Mouse (Mus musculus) limb, embryonic 12.5 days (tissue): ENCODE measurements around the gene Ccdc151. TPM values are rescaled to one million over a fixed set of nuclear protein-coding genes. Genes with fewer than 3 reads are reported as not detected.

Experiments used
- ATAC-seq: fragments of 200-750 bp; cut with Nextera tagmentation; 2 replicates; pipeline ENCODE4 v1.8.0; 2017; ENCODE audit warnings: low read depth, moderate TSS enrichment; ENCODE audit not compliant: insufficient number of reproducible peaks, insufficient read depth, low FRiP score, low TSS enrichment
- H3K27ac ChIP-seq: fragments of 300-500 bp; sonication (generic); 2 replicates; pipeline ENCODE4 v1.5.1; 2016; ENCODE audit warnings: mild to moderate bottlenecking, moderate library complexity
- H3K27me3 ChIP-seq: fragments of 300-500 bp; sonication (generic); 2 replicates; pipeline ENCODE4 v1.6.1; 2016; ENCODE audit warnings: mild to moderate bottlenecking, moderate library complexity
- H3K36me3 ChIP-seq: fragments of 300-500 bp; sonication (generic); 2 replicates; pipeline ENCODE4 v1.6.1; 2016; ENCODE audit warnings: mild to moderate bottlenecking, moderate library complexity
- H3K4me1 ChIP-seq: fragments of 300-500 bp; sonication (generic); replicated peaks from 2 replicates; pipeline ENCODE4 v1.6.1; 2016
- H3K4me2 ChIP-seq: fragments of 300-500 bp; sonication (generic); 2 replicates; pipeline ENCODE4 v1.6.1; 2016; ENCODE audit warnings: mild to moderate bottlenecking, moderate library complexity
- H3K4me3 ChIP-seq: fragments of 300-500 bp; sonication (generic); replicated peaks from 2 replicates; pipeline ENCODE4 v1.5.1; 2016; ENCODE audit warnings: mild to moderate bottlenecking
- H3K9ac ChIP-seq: fragments of 300-500 bp; sonication (generic); replicated peaks from 2 replicates; pipeline ENCODE4 v1.6.1; 2016; ENCODE audit warnings: mild to moderate bottlenecking, moderate library complexity
- H3K9me3 ChIP-seq: fragments of 300-500 bp; sonication (generic); 2 replicates; pipeline ENCODE4 v1.6.1; 2016; ENCODE audit warnings: mild to moderate bottlenecking, moderate library complexity
- WGBS: fragments of 180-500 bp; shearing (Covaris S2); methylation state at CpG from one replicate; pipeline ENCODE4 v1.1.7; 2016; 5-methylcytosine and 5-hydroxymethylcytosine counted together
- polyA plus RNA-seq: library from polyadenylated mRNA; unstranded; fragments of >200 nt; fragmentation: Nextera tagmentation; extraction: Ambion mirVana; gene quantifications from 2 replicates; pipeline ENCODE4 v1.2.1, GENCODE M21; 2016

Gene Ccdc151
- polyA plus RNA-seq, result 1.9 TPM in 2 replicates

DNA sequence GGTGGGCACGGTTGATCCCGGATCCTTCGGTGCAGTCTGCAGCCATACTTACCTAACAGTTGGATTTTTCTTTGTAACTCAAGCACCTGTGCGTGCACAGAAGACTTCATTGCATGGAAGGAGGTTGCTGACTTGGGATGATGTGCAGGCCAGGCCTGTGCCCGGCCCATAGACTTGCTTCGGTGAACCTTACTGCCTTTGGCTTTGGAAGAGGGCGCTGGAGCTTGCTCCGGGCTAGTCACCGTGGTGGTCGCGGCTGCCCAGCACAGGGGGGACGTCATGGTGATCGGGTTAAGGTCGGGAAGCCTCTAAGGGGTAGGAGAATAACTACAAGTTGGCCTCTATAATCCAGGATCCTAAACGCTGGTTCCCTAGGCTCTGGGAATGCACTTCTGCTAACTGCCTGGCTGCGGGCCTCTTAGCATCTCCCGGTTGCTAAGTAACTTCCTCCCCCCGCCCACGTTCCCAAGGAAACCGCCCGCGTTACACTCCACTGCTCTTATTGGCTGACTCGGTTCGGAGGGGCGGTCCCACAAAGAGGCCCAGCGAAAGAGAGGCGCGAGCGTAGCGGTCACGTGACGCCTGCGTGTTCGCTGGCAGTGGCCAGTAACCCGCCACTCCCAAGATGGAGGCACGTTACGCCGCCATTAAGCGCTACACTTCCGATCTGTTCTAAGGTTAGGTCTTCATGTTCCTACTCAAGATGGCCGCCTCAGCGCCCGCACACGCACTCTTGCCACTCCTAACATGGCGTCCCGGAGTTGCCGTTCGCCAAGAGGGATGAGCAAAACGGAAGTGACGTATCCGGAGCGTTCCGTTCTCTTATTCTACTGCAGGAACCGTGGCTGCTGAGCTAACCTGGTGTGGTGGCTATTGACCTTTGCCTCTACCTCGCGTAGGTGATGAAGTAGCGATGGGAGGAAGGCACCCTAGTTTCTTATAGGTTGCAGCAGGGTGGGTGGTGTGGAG, at the start of gene Ccdc151, which contains the start of gene Prkcsh:
Ccdc151 (minus strand) TSS at position 441 of the 969 bp plus-strand sequence.
Prkcsh (plus strand) TSS at position 613 of the 969 bp plus-strand sequence.
- ATAC-seq, result peak; percentile 99
- WGBS, result 6% methylated on average over 57 of the region's 57 CpGs
- Histone ChIP-seq H3K36me3 (peaks cover 37% of the 10 kb centered on the region), H3K4me3 (peak within 1 kb of the TSS; percentile 61), H3K4me1 (peaks cover 25% of the 10 kb centered on the region), H3K9ac (peak within 1 kb of the TSS; percentile 66), H3K9me3 (no peaks in the 10 kb centered on the region), H3K4me2 (peak within 1 kb of the TSS; percentile 85), H3K27ac (peak within 1 kb of the TSS; percentile 53), H3K27me3 (no peaks in the 10 kb centered on the region; the same call in 1 of the 2 replicates)

DNA sequence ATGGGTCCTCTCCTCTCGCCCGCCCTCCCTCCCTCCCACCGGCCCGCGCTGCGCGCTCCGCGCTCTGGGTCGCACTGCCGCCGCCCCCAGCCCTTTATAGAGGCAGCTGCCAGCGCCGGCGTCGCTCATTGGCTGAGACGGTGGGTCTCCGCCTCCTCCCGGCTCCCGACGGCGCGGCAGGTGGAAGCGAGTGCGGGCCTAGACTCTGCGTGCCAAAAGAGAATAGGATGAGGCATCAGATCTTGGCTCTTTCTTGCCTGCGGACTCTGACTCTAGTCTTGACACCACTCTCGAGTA, 49.5 kb upstream of the Ccdc151 start, which contains the start of gene Elavl3:
Elavl3 (minus strand) TSS at position 66 of the 297 bp plus-strand sequence.
- 1% methylated on average over 24 of the region's 28 CpGs for WGBS
- no peak within 1 kb of the TSS for H3K27ac ChIP-seq
- H3K9ac ChIP-seq, result peak within 1 kb of the TSS; percentile 31; the same call in 1 of the 2 replicates
- H3K4me2 ChIP-seq, result peak within 1 kb of the TSS; percentile 66
- no peaks in the 10 kb centered on the region for H3K9me3 ChIP-seq
- peaks cover 24% of the 10 kb centered on the region for H3K4me1 ChIP-seq
- peaks cover 2% of the 10 kb centered on the region for H3K36me3 ChIP-seq
- H3K4me3 ChIP-seq, result peak within 1 kb of the TSS; percentile 42
- ATAC-seq, result no peak
- peaks cover 96% of the 10 kb centered on the region for H3K27me3 ChIP-seq

DNA sequence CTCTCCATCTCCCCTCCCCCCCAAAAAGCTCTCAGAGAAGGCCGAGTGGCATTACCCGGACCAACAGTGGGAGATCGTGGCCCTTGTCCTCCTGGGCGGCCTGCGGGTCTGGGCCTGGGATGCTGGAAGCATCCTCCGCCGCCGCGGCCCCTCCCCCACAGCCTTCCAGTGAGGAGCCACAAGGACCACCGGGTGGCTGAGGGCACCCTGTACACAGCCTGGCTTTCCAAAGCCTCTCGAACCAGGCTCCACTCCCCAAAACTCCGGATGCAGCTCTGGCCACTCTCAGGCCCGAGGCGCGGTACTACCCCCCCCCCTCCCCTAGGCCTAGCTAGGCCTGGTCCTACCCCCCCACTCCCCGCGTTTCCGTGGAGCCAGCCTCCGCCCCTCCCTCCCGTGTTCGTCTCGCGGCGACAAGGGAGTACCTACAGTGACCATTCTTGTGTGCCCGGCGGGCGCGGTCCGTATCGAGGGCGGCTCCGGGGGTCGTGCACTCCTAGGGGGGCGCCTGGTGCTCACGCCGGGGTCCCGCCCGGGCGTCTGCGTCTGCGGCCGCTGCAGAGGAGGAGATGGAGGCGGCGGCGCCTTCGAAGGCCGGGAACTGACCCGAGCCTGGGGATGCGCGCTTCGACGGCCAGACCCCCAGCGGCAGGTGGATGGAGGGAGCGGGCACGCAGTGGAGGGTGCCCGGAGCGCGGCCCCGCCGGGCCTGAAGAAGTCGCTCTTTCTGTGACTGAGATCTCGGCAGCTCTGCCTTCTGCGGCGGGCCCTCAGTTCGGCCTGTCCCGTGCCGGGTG, 48.9 kb upstream of the Ccdc151 start:
- Histone ChIP-seq H3K9me3 (no peaks in the 10 kb centered on the region), H3K4me2 (peak overlapping the region; percentile 66), H3K27ac (no peak overlapping the region), H3K27me3 (peaks cover 96% of the 10 kb centered on the region), H3K4me1 (peaks cover 24% of the 10 kb centered on the region), H3K4me3 (peak overlapping the region; percentile 42), H3K9ac (peak overlapping the region; percentile 31; the same call in 1 of the 2 replicates), H3K36me3 (no peaks in the 10 kb centered on the region)
- ATAC-seq, result no peak; the same call in 1 of the 2 replicates
- WGBS, result under 1% methylated on average over 59 of the region's 67 CpGs

DNA sequence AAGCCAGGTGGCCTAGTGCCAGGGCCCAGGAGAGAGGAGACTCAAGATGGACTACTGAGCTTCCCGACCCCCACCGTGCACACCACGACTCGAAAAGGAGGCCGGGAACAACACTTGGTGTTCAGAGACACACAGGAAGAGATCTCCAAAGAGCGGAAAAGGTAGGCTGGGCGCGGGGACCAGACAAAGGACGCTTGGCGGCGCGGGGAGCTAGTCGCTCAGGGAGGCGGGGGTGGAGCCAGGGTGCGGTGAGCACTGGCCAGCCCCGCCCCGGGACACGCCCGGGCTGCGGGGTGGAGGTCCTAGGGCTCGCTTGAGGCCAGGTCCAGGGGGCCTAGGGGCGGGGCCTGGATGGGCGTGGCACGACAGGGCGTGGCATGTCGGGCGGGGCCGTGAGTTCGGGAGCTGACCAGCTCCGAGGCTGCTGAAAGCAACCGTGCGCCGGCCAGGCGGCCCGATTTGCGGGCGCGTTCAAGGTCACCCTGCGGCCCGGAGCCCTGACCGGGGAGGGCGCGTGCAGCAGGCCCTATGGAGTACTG, 48.0 kb upstream of the Ccdc151 start:
- peak overlapping the region; percentile 42 for H3K4me3 ChIP-seq
- H3K4me1 ChIP-seq, result peaks cover 24% of the 10 kb centered on the region
- no peaks in the 10 kb centered on the region for H3K9me3 ChIP-seq
- H3K9ac ChIP-seq, result peak overlapping the region; percentile 31; the same call in 1 of the 2 replicates
- H3K4me2 ChIP-seq, result peak overlapping the region; percentile 66
- WGBS, result 2% methylated on average over 42 of the region's 43 CpGs
- H3K27ac ChIP-seq, result no peak overlapping the region
- 0 out of 2 replicates have a peak, but pooled peaks have one; percentile 28 for ATAC-seq
- H3K27me3 ChIP-seq, result peaks cover 87% of the 10 kb centered on the region
- H3K36me3 ChIP-seq, result no peaks in the 10 kb centered on the region

DNA sequence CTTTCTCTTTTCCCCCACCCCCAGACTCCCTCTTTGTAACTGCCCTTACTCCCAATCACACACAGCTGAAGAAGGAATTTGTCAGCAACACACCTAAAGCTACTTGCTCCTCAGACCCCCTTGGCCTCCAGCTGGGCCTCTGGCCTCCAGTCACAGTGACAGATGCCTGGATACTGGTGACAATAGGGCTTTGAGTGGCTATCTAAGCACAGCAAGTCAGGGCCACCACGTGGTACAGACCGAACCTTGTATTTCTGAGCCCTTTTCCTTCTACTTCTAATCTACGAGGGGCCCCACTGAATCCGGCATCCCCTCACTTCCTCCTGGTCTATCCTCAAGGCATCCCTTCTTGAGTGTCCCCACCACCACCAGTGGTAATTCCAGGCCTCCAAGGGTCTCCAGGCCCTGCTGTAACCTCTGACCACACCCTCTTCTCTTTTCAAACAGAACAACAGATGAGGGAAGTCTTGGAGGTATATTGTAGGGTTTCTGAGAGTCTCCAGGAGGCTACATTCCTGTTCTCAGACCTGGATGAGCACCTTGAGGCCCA, 47.4 kb upstream of the Ccdc151 start:
- H3K9me3 ChIP-seq, result no peaks in the 10 kb centered on the region
- H3K9ac ChIP-seq, result no peak overlapping the region
- ATAC-seq, result no peak
- peaks cover 23% of the 10 kb centered on the region for H3K4me1 ChIP-seq
- peak overlapping the region; percentile 42; the same call in 1 of the 2 replicates for H3K4me3 ChIP-seq
- peaks cover 81% of the 10 kb centered on the region for H3K27me3 ChIP-seq
- H3K27ac ChIP-seq, result no peak overlapping the region
- H3K4me2 ChIP-seq, result no peak overlapping the region
- 68% methylated on average over 4 of the region's 4 CpGs for WGBS
- H3K36me3 ChIP-seq, result no peaks in the 10 kb centered on the region

DNA sequence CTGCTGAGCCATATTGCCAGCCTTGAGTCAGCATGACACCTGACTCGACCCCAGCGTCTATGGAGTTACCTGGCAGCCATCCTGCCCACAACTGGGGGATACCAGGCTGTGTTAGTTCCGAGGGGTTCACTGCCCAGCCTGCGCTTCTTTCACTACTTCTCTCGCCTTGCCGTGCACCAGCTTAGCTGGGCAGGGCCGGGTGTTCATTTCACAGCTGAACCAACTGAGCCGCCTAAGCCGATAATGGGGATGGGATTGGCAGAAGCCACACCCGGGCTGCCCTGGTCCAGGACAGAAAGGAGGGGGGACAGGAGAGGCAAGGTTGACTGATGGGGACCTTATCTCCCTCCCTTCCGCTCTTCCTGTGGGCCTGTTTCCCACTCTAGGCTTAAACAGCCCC, 46.9 kb upstream of the Ccdc151 start:
- H3K9ac ChIP-seq, result no peak overlapping the region

DNA sequence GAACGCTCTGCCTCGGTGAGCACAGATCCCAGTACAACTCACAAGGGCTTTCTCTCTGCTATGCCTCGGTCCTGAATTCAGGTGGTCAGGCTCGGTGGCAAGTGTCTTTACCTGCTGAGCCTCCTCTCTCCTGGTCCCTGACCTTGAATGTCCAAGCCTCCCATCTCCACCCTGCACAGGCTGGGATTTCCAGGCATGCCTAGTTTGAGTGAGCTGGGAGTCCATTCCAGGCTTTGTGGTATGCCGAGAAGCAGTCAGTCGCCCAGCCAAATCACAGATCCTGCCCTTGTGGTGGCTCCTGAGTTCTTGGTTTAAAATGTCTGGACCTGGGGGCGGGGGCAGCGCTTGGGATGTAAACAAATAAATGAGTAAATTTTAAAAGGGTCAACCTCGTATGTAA, 44.9 kb upstream of the Ccdc151 start:
- Histone ChIP-seq H3K4me1 (peaks cover 18% of the 10 kb centered on the region), H3K9me3 (no peaks in the 10 kb centered on the region), H3K9ac (no peak overlapping the region), H3K36me3 (no peaks in the 10 kb centered on the region), H3K27ac (no peak overlapping the region), H3K4me3 (no peak overlapping the region), H3K27me3 (peaks cover 56% of the 10 kb centered on the region), H3K4me2 (no peak overlapping the region)
- no peak for ATAC-seq
- 53% methylated on average over 9 of the region's 9 CpGs for WGBS

More for the DNA sequence above, 46.9 kb upstream of the Ccdc151 start:
- Histone ChIP-seq H3K4me1 (peaks cover 19% of the 10 kb centered on the region), H3K27ac (no peak overlapping the region), H3K4me3 (no peak overlapping the region), H3K36me3 (no peaks in the 10 kb centered on the region), H3K4me2 (no peak overlapping the region), H3K9me3 (no peaks in the 10 kb centered on the region), H3K27me3 (peaks cover 76% of the 10 kb centered on the region)
- ATAC-seq, result no peak
- 75% methylated on average over 11 of the region's 11 CpGs for WGBS

DNA sequence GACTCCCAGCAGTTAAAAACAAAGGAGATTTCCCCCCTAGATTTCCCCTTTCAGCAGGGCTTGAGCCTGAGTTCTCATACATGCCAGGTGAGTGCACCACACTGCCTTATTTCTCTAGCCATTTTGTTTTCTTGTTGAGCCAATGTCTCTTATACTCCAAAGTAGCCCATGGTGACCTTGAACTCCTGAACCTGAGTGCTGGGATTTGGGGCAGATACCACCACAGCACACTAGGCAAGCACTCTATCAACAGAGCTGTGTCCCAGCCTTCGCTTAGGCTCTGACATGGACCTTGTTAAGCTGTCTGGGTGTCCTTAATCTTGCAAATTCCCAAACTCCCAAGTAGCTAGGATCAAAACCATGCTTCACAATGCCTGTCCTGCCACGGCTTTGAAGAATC, 39.4 kb upstream of the Ccdc151 start:
- Histone ChIP-seq H3K27ac (no peak overlapping the region), H3K27me3 (0 out of 2 replicates have a peak, but pooled peaks cover 2% of the 10 kb centered on the region), H3K9me3 (no peaks in the 10 kb centered on the region), H3K36me3 (no peaks in the 10 kb centered on the region), H3K9ac (no peak overlapping the region), H3K4me3 (no peak overlapping the region), H3K4me2 (no peak overlapping the region), H3K4me1 (no peaks in the 10 kb centered on the region)
- no peak for ATAC-seq
- WGBS, result 42% methylated on average over 2 of the region's 2 CpGs

DNA sequence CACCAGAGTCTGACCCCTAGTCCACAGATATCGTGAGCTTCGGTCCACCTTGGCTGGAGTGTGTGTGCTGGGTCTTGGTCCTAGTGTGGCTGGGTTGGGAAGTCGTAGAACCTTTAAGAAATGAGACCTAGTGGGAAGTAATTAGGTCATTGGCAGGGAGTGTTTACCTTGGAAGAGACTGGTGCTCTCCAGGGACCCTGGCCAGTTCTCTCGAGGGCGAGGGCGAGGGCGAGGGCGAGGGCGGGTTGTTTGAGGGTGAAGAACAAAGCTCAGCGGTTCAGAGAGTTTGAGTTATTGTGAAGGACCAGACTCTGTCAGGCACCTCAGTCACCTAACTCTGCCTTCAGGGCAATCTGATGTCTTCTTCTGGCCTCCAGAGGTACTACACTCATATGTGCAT, 35.4 kb upstream of the Ccdc151 start:
- no peaks in the 10 kb centered on the region for H3K9me3 ChIP-seq
- H3K4me3 ChIP-seq, result no peak overlapping the region
- peaks cover 7% of the 10 kb centered on the region for H3K4me1 ChIP-seq
- no peak overlapping the region for H3K9ac ChIP-seq
- H3K4me2 ChIP-seq, result no peak overlapping the region
- no peak overlapping the region for H3K27ac ChIP-seq
- WGBS, result 82% methylated on average over 10 of the region's 10 CpGs
- H3K27me3 ChIP-seq, result 0 out of 2 replicates have a peak, but pooled peaks cover 5% of the 10 kb centered on the region
- ATAC-seq, result no peak
- H3K36me3 ChIP-seq, result no peaks in the 10 kb centered on the region

DNA sequence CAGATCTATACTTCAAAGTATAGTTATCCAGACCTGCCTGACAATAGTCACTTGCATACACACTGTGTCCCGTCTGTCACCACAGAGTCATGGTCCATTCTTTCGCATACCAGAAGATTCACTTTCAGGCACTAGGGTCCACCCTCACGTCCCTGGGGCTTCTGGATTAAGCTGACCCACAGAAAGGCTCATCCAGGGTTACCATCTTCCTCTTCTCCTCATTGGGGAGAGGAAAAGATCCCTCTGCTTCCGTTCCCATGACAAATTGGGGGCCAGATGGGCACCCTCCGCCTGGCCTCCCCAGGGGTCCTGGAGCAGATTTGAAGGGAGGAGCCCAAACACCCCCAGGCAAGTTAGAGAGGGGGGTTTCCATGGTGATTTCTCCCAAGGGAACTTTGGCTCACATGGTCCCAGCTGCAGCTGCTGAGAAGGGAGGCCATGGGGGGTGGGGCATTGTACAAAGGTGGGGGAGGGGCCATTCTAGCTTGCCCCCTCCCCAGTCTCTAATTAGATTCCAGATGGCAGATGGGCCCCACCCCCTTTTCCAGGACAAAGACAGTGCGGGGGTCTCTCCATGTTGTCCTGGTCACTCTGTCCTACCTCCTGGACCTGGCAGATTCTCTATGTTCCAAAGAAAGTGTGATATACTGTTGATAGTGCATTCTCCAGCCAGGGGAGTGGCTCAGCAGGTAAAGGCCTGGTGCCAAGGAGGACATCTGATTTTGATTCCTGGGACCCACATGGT, 33.0 kb upstream of the Ccdc151 start:
- H3K4me2 ChIP-seq, result no peak overlapping the region
- ATAC-seq, result no peak
- H3K27me3 ChIP-seq, result 0 out of 2 replicates have a peak, but pooled peaks cover 5% of the 10 kb centered on the region
- H3K27ac ChIP-seq, result no peak overlapping the region
- H3K4me3 ChIP-seq, result no peak overlapping the region
- no peak overlapping the region for H3K9ac ChIP-seq
- peaks cover 7% of the 10 kb centered on the region for H3K4me1 ChIP-seq
- H3K9me3 ChIP-seq, result no peaks in the 10 kb centered on the region
- 52% methylated on average over 6 of the region's 6 CpGs for WGBS
- H3K36me3 ChIP-seq, result no peaks in the 10 kb centered on the region
